In the genomic region with DNA sequence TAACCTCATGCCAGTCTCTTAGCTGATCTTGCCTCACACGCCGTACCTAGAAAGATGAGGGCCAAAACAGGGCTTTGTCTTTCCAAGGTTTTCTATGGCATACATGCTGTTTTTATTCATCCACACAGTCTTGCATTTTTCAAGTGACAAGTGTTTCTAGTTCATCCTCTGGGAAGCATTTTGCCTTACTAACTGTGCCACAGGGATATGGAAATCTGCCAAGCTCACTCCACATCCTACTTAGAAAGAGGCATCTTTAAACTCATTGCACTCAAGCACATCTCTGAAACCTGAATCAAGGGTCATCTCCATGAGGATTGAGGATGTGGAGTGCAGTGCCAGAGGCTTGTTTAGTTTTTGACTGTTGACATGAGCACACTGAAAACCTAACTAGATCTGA, we compare ENCODE assay signal across 31 mouse cellular contexts.
DNase-seq lines count a peak whose midpoint lies in the region; ATAC-seq lines count a peak whose summit lies in the region.
"Had no signal": no experiment of that assay in that cellular context is flagged by ENCODE, and none has a peak within 500 bp of the region (broad histone marks: within the 10 kb centered on the region; RNA-seq: fewer than 3 reads in every experiment).

No protein-coding gene starts in this region.

- H3K36me3 ChIP-seq in forebrain, embryonic 14.5 days (ENCODE audit: control insufficient read depth, insufficient read depth, low read length) = no peaks in the 10 kb centered on the region
- no peaks in the 10 kb centered on the region for H3K36me3 ChIP-seq in forebrain, embryonic 10.5 days (replicated peaks)
- H3K36me3 ChIP-seq: embryonic facial prominence, embryonic 10.5 days; embryonic facial prominence, embryonic 13.5 days; G1E; heart, embryonic 10.5 days; heart, embryonic 13.5 days had no signal

- intact Hi-C loops in left cerebral cortex, postnatal 14 days (cut with DNase I) = no loop called here

- H3K27ac ChIP-seq in forebrain, embryonic 14.5 days (ENCODE audit: low read depth, low read length) = no peak overlapping the region
- no peak overlapping the region for H3K27ac ChIP-seq in forebrain, embryonic 10.5 days
- H3K27ac ChIP-seq: embryonic facial prominence, embryonic 10.5 days; embryonic facial prominence, embryonic 13.5 days; forebrain, embryonic 13.5 days; heart, adult 2 months; heart, embryonic 10.5 days; heart, embryonic 13.5 days; hindbrain, embryonic 14.5 days; hindbrain, postnatal 0 days had no signal

- no peak for ATAC-seq in forebrain, embryonic 14.5 days
- ATAC-seq: forebrain, embryonic 13.5 days; forebrain, postnatal 0 days; hindbrain, postnatal 0 days; inflammation-experienced regulatory T-cells, adult 6 months; intestine, embryonic 16.5 days; Patski had no signal

- no peaks in the 10 kb centered on the region for H3K9me3 ChIP-seq in forebrain, embryonic 14.5 days (replicated peaks; ENCODE audit: control insufficient read depth, low read length)
- H3K9me3 ChIP-seq in forebrain, embryonic 10.5 days = no peaks in the 10 kb centered on the region
- H3K9me3 ChIP-seq: embryonic facial prominence, embryonic 10.5 days; embryonic facial prominence, embryonic 13.5 days; forebrain, embryonic 13.5 days; G1E; heart, embryonic 10.5 days; heart, embryonic 13.5 days had no signal

- no peaks in the 10 kb centered on the region for H3K27me3 ChIP-seq in forebrain, embryonic 14.5 days (replicated peaks; ENCODE audit: control insufficient read depth, insufficient read depth, low read length)
- no peaks in the 10 kb centered on the region for H3K27me3 ChIP-seq in forebrain, embryonic 10.5 days (ENCODE audit: poor library complexity, severe bottlenecking)
- H3K27me3 ChIP-seq: CH12.LX; embryonic facial prominence, embryonic 13.5 days; forebrain, embryonic 13.5 days; heart, embryonic 13.5 days; Patski had no signal

- no peak overlapping the region for H3K4me3 ChIP-seq in forebrain, embryonic 14.5 days (ENCODE audit: low read depth, low read length)
- H3K4me3 ChIP-seq in forebrain, embryonic 10.5 days = no peak overlapping the region
- H3K4me3 ChIP-seq: embryonic facial prominence, embryonic 10.5 days; embryonic facial prominence, embryonic 13.5 days; erythroblast, embryonic 14.5 days; forebrain, embryonic 13.5 days; heart, adult 2 months; heart, embryonic 10.5 days; heart, embryonic 13.5 days had no signal

- peak; percentile 8 for DNase-seq in forebrain, embryonic 14.5 days (ENCODE audit: low spot score)
- no peak for DNase-seq in forebrain, embryonic 10.5 days (ENCODE audit: extremely low spot score, low spot score)
- DNase-seq in right cerebral cortex, adult 18-20 months = peak; percentile 25
- no peak for DNase-seq in right cerebral cortex, adult 2 months (ENCODE audit: low spot score in 2 of 2)
- DNase-seq in telencephalon, adult 2 months (ENCODE audit: low read depth, low spot score) = peak; percentile 42
- DNase-seq in left cerebral cortex, postnatal 14 days (ENCODE audit: low spot score in 2 of 2) = no peak
- DNase-seq: adrenal gland, adult 2 months; adrenal gland, postnatal 14 days; B cell, adult 2 months; cerebellum, adult 9-11 months; cerebellum, postnatal 36 days; embryo, embryonic 11 days; forebrain, postnatal 0 days; gastrocnemius, postnatal 10 days; gastrocnemius, postnatal 36 days; heart, adult 2 months; heart, postnatal 14 days; heart, postnatal 4 days had no signal

- H3K4me1 ChIP-seq in forebrain, embryonic 14.5 days (ENCODE audit: control insufficient read depth, insufficient read depth, low read length) = no peaks in the 10 kb centered on the region
- H3K4me1 ChIP-seq in forebrain, embryonic 10.5 days = no peaks in the 10 kb centered on the region
- H3K4me1 ChIP-seq: embryonic facial prominence, embryonic 10.5 days; embryonic facial prominence, embryonic 13.5 days; forebrain, embryonic 13.5 days; heart, embryonic 10.5 days; heart, embryonic 13.5 days had no signal

- 90% methylated on average over 2 of the region's 2 CpGs for WGBS in forebrain, embryonic 14.5 days
- 94% methylated on average over 2 of the region's 2 CpGs for WGBS in forebrain, embryonic 10.5 days

- H3K4me2 ChIP-seq in forebrain, embryonic 14.5 days (ENCODE audit: low read length) = no peak overlapping the region
- H3K4me2 ChIP-seq: embryonic facial prominence, embryonic 13.5 days; forebrain, embryonic 13.5 days; heart, embryonic 13.5 days; hindbrain, embryonic 14.5 days had no signal

- H3K9ac ChIP-seq in forebrain, embryonic 14.5 days (ENCODE audit: low read length) = no peak overlapping the region
- H3K9ac ChIP-seq: embryonic facial prominence, embryonic 13.5 days; forebrain, embryonic 13.5 days; forebrain, postnatal 0 days; heart, embryonic 13.5 days; hindbrain, embryonic 14.5 days had no signal

Comparison
In these comparisons a context has a peak if more than half of its experiments do, and no peak if none do; other contexts are left out.
1. DNase-seq: peak in forebrain, embryonic 14.5 days (single experiment), right cerebral cortex, adult 18-20 months (single experiment) and telencephalon, adult 2 months (single experiment); none in forebrain, embryonic 10.5 days (single experiment), right cerebral cortex, adult 2 months (0 of 2) and left cerebral cortex, postnatal 14 days (0 of 2).